Mouse (Mus musculus): Measurements from ENCODE around the gene Tubgcp2. TPM values are rescaled to one million over a fixed set of nuclear protein-coding genes. Genes with fewer than 3 reads are reported as not detected.
A peak's percentile ranks its signal among the peaks of the same experiment; 100 is the strongest.

The Tubgcp2 gene
- total and polyA plus RNA-seq, 3 experiments: 27.1 to 43.6 TPM; not detected in 1

DNA sequence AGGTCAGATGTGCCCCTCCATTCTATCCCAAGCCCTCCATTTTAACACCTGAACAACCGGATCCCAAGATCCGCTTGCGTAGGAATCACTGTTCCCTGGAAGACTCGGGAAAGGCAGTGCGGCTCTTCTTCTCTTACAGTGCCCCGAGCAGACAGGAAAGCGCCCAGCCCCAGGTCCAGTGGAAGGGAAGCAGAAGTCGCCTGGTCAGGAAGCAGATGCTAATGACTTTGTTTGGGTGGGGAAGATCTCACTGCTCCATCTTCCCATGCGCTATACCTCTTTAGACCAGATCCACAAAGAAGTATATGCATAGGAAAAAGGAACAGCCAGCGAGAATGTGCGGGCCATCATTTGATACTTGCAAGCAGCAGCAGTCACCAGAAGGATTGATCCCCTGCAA, 79.0 kb downstream of the Tubgcp2 start:
- no peak for DNase-seq (ENCODE audit: low read depth, low spot score)
- Histone ChIP-seq H3K4me1 (ENCODE audit: control insufficient read depth in 1 of 2, insufficient read depth in 2 of 2, low read length in 2 of 2) (peaks cover 0 to 9% of the 10 kb centered on the region in 2 experiments; a peak in 1 of 4 replicates), H3K36me3 (ENCODE audit: control insufficient read depth in 1 of 2, insufficient read depth in 2 of 2, low read length in 2 of 2) (peaks cover 0 to 3% of the 10 kb centered on the region in 2 experiments; a peak in 2 of 4 replicates), H3K27me3 (ENCODE audit: control insufficient read depth in 1 of 2, insufficient read depth in 2 of 2, low read length in 2 of 2) (no peaks in the 10 kb centered on the region), H3K9ac (ENCODE audit: control insufficient read depth, low read depth, low read length, poor library complexity, severe bottlenecking) (no peak overlapping the region), H3K79me2 (ENCODE audit: control insufficient read depth, insufficient read depth, low read length, poor library complexity) (no peaks in the 10 kb centered on the region), H3K4me3 (ENCODE audit: control insufficient read depth in 1 of 2, insufficient read depth in 1 of 2, low read depth in 2 of 2, low read length in 2 of 2) (no peak overlapping the region), H3K9me3 (replicated peaks; ENCODE audit: insufficient read depth, low read length) (no peaks in the 10 kb centered on the region), H3K27ac (ENCODE audit: control insufficient read depth, low read depth, low read length) (no peak overlapping the region)
- TF ChIP-seq HCFC1 (IDR thresholded peaks at IDR 0.05; ENCODE audit: low read depth, low read length): no peak
- no peak for TF ChIP-seq KAT2A (conservative IDR thresholded peaks at IDR 0.05; ENCODE audit: low read depth, low read length)
- no peak for TF ChIP-seq MAFK (IDR thresholded peaks at IDR 0.05; ENCODE audit: borderline replicate concordance, low read depth, low read length)
- TF ChIP-seq MXI1 (IDR thresholded peaks at IDR 0.05; ENCODE audit: low read depth, low read length): no peak
- TF ChIP-seq MEF2A (IDR thresholded peaks at IDR 0.05; ENCODE audit: extremely low read depth, insufficient replicate concordance, low read depth, low read length, poor library complexity, severe bottlenecking): no peak
- TF ChIP-seq USF2 (IDR thresholded peaks at IDR 0.05; ENCODE audit: borderline replicate concordance in 1 of 2, insufficient read depth in 1 of 2, low read depth in 1 of 2, low read length in 2 of 2): no peak
- TF ChIP-seq NRF1 (IDR thresholded peaks at IDR 0.05; ENCODE audit: insufficient read depth, low read depth, low read length, poor library complexity, severe bottlenecking): no peak

DNA sequence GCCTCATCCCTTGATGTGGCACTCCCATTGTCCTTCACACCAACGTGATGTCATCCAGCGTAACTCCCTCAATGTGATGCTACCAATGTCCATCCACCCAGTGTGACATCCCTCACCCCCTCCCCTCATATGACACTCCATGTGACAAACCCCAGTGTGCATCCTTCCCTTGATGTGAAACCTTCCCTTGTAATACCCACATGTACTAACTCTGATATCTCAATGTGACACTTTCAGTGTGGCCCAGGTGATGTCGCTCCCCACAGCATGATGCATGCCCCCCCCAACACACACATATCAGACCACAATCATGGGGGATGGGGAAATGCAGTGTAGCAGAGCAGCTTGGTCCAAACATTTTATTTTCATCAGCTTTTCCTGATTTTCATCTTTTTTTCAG, 79.8 kb downstream of the Tubgcp2 start:
- H3K4me3 ChIP-seq (ENCODE audit: control insufficient read depth in 1 of 2, insufficient read depth in 1 of 2, low read depth in 2 of 2, low read length in 2 of 2): no peak overlapping the region
- no peak for DNase-seq (ENCODE audit: low read depth, low spot score)
- TF ChIP-seq NRF1 (IDR thresholded peaks at IDR 0.05; ENCODE audit: insufficient read depth, low read depth, low read length, poor library complexity, severe bottlenecking) (no peak), E2F4 (IDR thresholded peaks at IDR 0.05; ENCODE audit: borderline replicate concordance, low read depth, low read length) (no peak), HCFC1 (IDR thresholded peaks at IDR 0.05; ENCODE audit: low read depth, low read length) (no peak), CTCF (IDR thresholded peaks at IDR 0.05 in 2 of 3, conservative IDR thresholded peaks at IDR 0.05 in 1 of 3; ENCODE audit: control insufficient read depth in 1 of 3, insufficient read depth in 1 of 3, low read depth in 2 of 3, low read length in 3 of 3, poor library complexity in 1 of 3, severe bottlenecking in 1 of 3) (no peak)
- peaks cover 0 to 10% of the 10 kb centered on the region in 2 experiments; a peak in 1 of 4 replicates for H3K4me1 ChIP-seq (ENCODE audit: control insufficient read depth in 1 of 2, insufficient read depth in 2 of 2, low read length in 2 of 2)
- H3K27me3 ChIP-seq (ENCODE audit: control insufficient read depth in 1 of 2, insufficient read depth in 2 of 2, low read length in 2 of 2): no peaks in the 10 kb centered on the region
- no peaks in the 10 kb centered on the region for H3K9me3 ChIP-seq (replicated peaks; ENCODE audit: insufficient read depth, low read length)
- no peaks in the 10 kb centered on the region for H3K79me2 ChIP-seq (ENCODE audit: control insufficient read depth, insufficient read depth, low read length, poor library complexity)
- no peak overlapping the region for H3K9ac ChIP-seq (ENCODE audit: control insufficient read depth, low read depth, low read length, poor library complexity, severe bottlenecking)
- H3K27ac ChIP-seq (ENCODE audit: control insufficient read depth, low read depth, low read length): no peak overlapping the region
- peaks cover 0 to 7% of the 10 kb centered on the region in 2 experiments; a peak in 2 of 4 replicates for H3K36me3 ChIP-seq (ENCODE audit: control insufficient read depth in 1 of 2, insufficient read depth in 2 of 2, low read length in 2 of 2)

DNA sequence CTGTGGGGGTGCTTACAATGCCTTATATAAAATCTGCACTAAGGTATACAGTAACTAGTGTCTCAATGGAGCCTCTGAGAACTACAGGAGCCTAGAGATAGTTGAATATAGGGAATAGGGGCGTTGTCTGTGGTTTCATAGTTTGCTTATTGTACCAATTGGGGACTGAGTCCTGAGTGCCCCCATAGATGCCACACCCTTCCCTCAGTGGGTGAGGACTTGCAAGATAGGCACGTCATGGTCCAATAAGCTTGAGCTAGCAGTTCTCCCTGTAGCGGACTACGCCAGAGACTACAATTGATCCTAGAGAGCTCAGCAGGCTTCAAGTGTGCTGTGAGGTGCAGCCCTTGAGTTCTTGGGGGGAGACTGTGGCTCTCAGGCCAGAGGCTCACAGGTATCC, 81.0 kb downstream of the Tubgcp2 start:
- DNase-seq (ENCODE audit: low read depth, low spot score): peak; percentile 61
- no peaks in the 10 kb centered on the region for H3K27me3 ChIP-seq (ENCODE audit: control insufficient read depth in 1 of 2, insufficient read depth in 2 of 2, low read length in 2 of 2)
- H3K27ac ChIP-seq (ENCODE audit: control insufficient read depth, low read depth, low read length): no peak overlapping the region
- H3K9ac ChIP-seq (ENCODE audit: control insufficient read depth, low read depth, low read length, poor library complexity, severe bottlenecking): no peak overlapping the region
- H3K9me3 ChIP-seq (replicated peaks; ENCODE audit: insufficient read depth, low read length): no peaks in the 10 kb centered on the region
- no peaks in the 10 kb centered on the region for H3K79me2 ChIP-seq (ENCODE audit: control insufficient read depth, insufficient read depth, low read length, poor library complexity)
- peaks cover 0 to 12% of the 10 kb centered on the region in 2 experiments; a peak in 1 of 4 replicates for H3K4me1 ChIP-seq (ENCODE audit: control insufficient read depth in 1 of 2, insufficient read depth in 2 of 2, low read length in 2 of 2)
- H3K4me3 ChIP-seq (ENCODE audit: control insufficient read depth in 1 of 2, insufficient read depth in 1 of 2, low read depth in 2 of 2, low read length in 2 of 2): no peak overlapping the region
- H3K36me3 ChIP-seq (ENCODE audit: control insufficient read depth in 1 of 2, insufficient read depth in 2 of 2, low read length in 2 of 2): peaks cover 0 to 8% of the 10 kb centered on the region in 2 experiments; a peak in 2 of 4 replicates
- TF ChIP-seq HCFC1 (IDR thresholded peaks at IDR 0.05; ENCODE audit: low read depth, low read length) (no peak), ETS1 (IDR thresholded peaks at IDR 0.05; ENCODE audit: low read depth, low read length) (no peak)
